In the genomic region with DNA sequence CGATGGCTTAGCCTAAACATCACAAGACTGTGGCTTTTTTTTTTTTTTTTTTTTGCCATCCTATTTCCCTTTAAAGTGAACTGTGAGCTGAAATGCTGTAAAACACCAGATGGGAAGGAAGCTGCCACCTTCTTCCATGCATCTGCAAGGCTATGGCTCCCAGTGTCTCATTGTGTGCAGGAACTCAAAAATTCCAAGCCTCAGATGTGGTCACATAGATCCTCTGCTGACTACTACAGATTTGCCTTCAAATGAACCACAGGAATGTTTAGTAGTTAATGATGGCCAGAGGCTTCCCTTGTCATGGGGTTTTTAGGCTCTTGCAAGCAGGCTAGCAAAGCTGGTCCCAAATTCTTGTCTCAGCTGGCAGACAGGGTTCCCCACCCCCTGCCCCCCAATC, we compare ENCODE assay signal across 16 mouse cellular contexts.
DNase-seq lines count a peak whose midpoint lies in the region; ATAC-seq and TF ChIP-seq lines count a peak whose summit lies in the region.
"Had no signal": no experiment of that assay in that cellular context is flagged by ENCODE, and none has a peak within 500 bp of the region (broad histone marks: within the 10 kb centered on the region; RNA-seq: fewer than 3 reads in every experiment).

No protein-coding gene starts in this region.

- no peak overlapping the region for H3K27ac ChIP-seq in kidney, postnatal 0 days
- no peak overlapping the region; the same call in 1 of the 2 replicates for H3K27ac ChIP-seq in embryonic facial prominence, embryonic 13.5 days
- H3K27ac ChIP-seq in limb, embryonic 13.5 days, result no peak overlapping the region
- H3K27ac ChIP-seq: hindbrain, embryonic 14.5 days had no signal

- no peak overlapping the region for H3K4me2 ChIP-seq in kidney, postnatal 0 days (ENCODE audit: low read length)
- H3K4me2 ChIP-seq in embryonic facial prominence, embryonic 13.5 days, result no peak overlapping the region
- no peak overlapping the region for H3K4me2 ChIP-seq in limb, embryonic 13.5 days (replicated peaks)
- H3K4me2 ChIP-seq: hindbrain, embryonic 14.5 days had no signal

- H3K4me1 ChIP-seq in kidney, postnatal 0 days (replicated peaks; ENCODE audit: insufficient read depth, low read length), result no peaks in the 10 kb centered on the region
- H3K4me1 ChIP-seq in embryonic facial prominence, embryonic 13.5 days, result peaks cover 8% of the 10 kb centered on the region
- peaks cover 11% of the 10 kb centered on the region for H3K4me1 ChIP-seq in limb, embryonic 13.5 days

- H3K9me3 ChIP-seq in kidney, postnatal 0 days (replicated peaks; ENCODE audit: low read length), result no peaks in the 10 kb centered on the region
- H3K9me3 ChIP-seq in embryonic facial prominence, embryonic 13.5 days, result no peaks in the 10 kb centered on the region
- H3K9me3 ChIP-seq in limb, embryonic 13.5 days, result no peaks in the 10 kb centered on the region
- H3K9me3 ChIP-seq: megakaryocyte, embryonic 14.5 days had no signal

- peak; percentile 8 for DNase-seq in kidney, postnatal 0 days (ENCODE audit: low spot score)
- no peak for DNase-seq in kidney, postnatal 36 days
- peak; percentile 99 for DNase-seq in Muller cell, postnatal 12 days (ENCODE audit: inconsistent ontology term)
- DNase-seq in gastrocnemius, postnatal 36 days, result no peak
- no peak for DNase-seq in spleen, postnatal 4 days (ENCODE audit: low spot score in 2 of 2)
- DNase-seq in gastrocnemius, postnatal 4 days (ENCODE audit: low spot score in 2 of 2), result no peak
- DNase-seq: adrenal gland, postnatal 25 days; cerebellum, postnatal 14 days; heart, postnatal 10 days; kidney, adult 11 months; kidney, postnatal 25 days; thymus, adult 18-20 months had no signal

- intact Hi-C loops in gastrocnemius, postnatal 36 days (cut with DNase I), result no loop called here

- no peaks in the 10 kb centered on the region for H3K36me3 ChIP-seq in kidney, postnatal 0 days (ENCODE audit: insufficient read depth, low read length)
- no peaks in the 10 kb centered on the region for H3K36me3 ChIP-seq in embryonic facial prominence, embryonic 13.5 days
- no peaks in the 10 kb centered on the region for H3K36me3 ChIP-seq in limb, embryonic 13.5 days

- no peak overlapping the region for H3K9ac ChIP-seq in kidney, postnatal 0 days (ENCODE audit: low read depth, low read length)
- no peak overlapping the region for H3K9ac ChIP-seq in embryonic facial prominence, embryonic 13.5 days
- H3K9ac ChIP-seq in limb, embryonic 13.5 days, result no peak overlapping the region
- H3K9ac ChIP-seq: hindbrain, embryonic 14.5 days had no signal

- ATAC-seq in kidney, postnatal 0 days (replicated peaks; ENCODE audit: low FRiP score, low read depth), result no peak
- peak; percentile 80 for ATAC-seq in embryonic facial prominence, embryonic 13.5 days (ENCODE audit: insufficient number of reproducible peaks, insufficient read depth, low FRiP score, low TSS enrichment, low read depth)
- peak; percentile 81 for ATAC-seq in limb, embryonic 13.5 days (ENCODE audit: low FRiP score, low read depth)

- no peak for TF ChIP-seq CTCF in kidney, postnatal 0 days (IDR thresholded peaks at IDR 0.05; ENCODE audit: low read depth)

- H3K27me3 ChIP-seq in kidney, postnatal 0 days (ENCODE audit: insufficient read depth, low read length), result no peaks in the 10 kb centered on the region
- H3K27me3 ChIP-seq in embryonic facial prominence, embryonic 13.5 days, result no peaks in the 10 kb centered on the region
- H3K27me3 ChIP-seq in limb, embryonic 13.5 days, result no peaks in the 10 kb centered on the region
- H3K27me3 ChIP-seq: megakaryocyte, embryonic 14.5 days had no signal

- WGBS in kidney, postnatal 0 days, result 58% methylated on average over 1 of the region's 1 CpGs
- whole genome bisulfite sequencing in embryonic facial prominence, embryonic 13.5 days, result 4% methylated on average over 1 of the region's 1 CpGs
- 19% methylated on average over 1 of the region's 1 CpGs for WGBS in limb, embryonic 13.5 days

- H3K4me3 ChIP-seq in kidney, postnatal 0 days (replicated peaks; ENCODE audit: low read depth, low read length), result no peak overlapping the region
- H3K4me3 ChIP-seq in embryonic facial prominence, embryonic 13.5 days, result no peak overlapping the region
- H3K4me3 ChIP-seq in limb, embryonic 13.5 days, result no peak overlapping the region
- H3K4me3 ChIP-seq: megakaryocyte, embryonic 14.5 days had no signal

Comparison
In these comparisons a context has a peak if more than half of its experiments do, and no peak if none do; other contexts are left out.
1. DNase-seq: peak in kidney, postnatal 0 days (single experiment) and Muller cell, postnatal 12 days (single experiment); none in kidney, postnatal 36 days (0 of 2), gastrocnemius, postnatal 36 days (0 of 2), spleen, postnatal 4 days (0 of 2) and gastrocnemius, postnatal 4 days (0 of 2).